Mouse (Mus musculus) C2C12 (cell line): Measurements from ENCODE around the gene Tnfaip8l1. TPM values are rescaled to one million over a fixed set of nuclear protein-coding genes. Genes with fewer than 3 reads are reported as not detected.

Experiments used
- H3K27me3 ChIP-seq: one replicate; pipeline ENCODE4 v1.6.1; 2011; ENCODE audit not compliant: control insufficient read depth, insufficient read depth, insufficient read length
- H3K36me3 ChIP-seq: one replicate; pipeline ENCODE4 v1.6.1; 2011; ENCODE audit not compliant: control insufficient read depth, insufficient read depth
- H3K4me3 ChIP-seq: one replicate; pipeline ENCODE4 v1.5.1; 2011; ENCODE audit warnings: mild to moderate bottlenecking, control low read depth; ENCODE audit not compliant: poor library complexity, insufficient read depth, severe bottlenecking
- H3K79me2 ChIP-seq: one replicate; pipeline ENCODE4 v1.6.1; 2011; ENCODE audit not compliant: control insufficient read depth, insufficient read depth
- H3K79me3 ChIP-seq: one replicate; pipeline ENCODE4 v1.6.1; 2011; ENCODE audit warnings: low read depth, control low read depth
- H3ac ChIP-seq: one replicate; pipeline ENCODE3; 2011; ENCODE audit warnings: low read depth; ENCODE audit not compliant: control insufficient read depth, insufficient read length
- CEBPB ChIP-seq: IDR thresholded peaks from one replicate; pipeline ENCODE4 v1.6.1; 2011; ENCODE audit warnings: low read depth, mild to moderate bottlenecking, control low read depth, moderate library complexity
- CTCF ChIP-seq: IDR thresholded peaks from one replicate; pipeline ENCODE4 v1.5.1; 2011; ENCODE audit not compliant: control insufficient read depth, insufficient read depth, insufficient read length
- FOSL1 ChIP-seq: IDR thresholded peaks from one replicate; pipeline ENCODE4 v1.8.0; 2011; ENCODE audit warnings: mild to moderate bottlenecking, low read length; ENCODE audit not compliant: poor library complexity, insufficient read depth, severe bottlenecking
- MAX ChIP-seq: IDR thresholded peaks from one replicate; pipeline ENCODE4 v1.6.1; 2011; ENCODE audit warnings: mild to moderate bottlenecking, control low read depth
- MYOD1 ChIP-seq: IDR thresholded peaks from one replicate; pipeline ENCODE4 v1.6.1; 2011; ENCODE audit warnings: low read depth; ENCODE audit not compliant: control insufficient read depth, insufficient read length
- MYOG ChIP-seq: IDR thresholded peaks from one replicate; pipeline ENCODE4 v1.6.1; 2011; ENCODE audit not compliant: control insufficient read depth, insufficient read length; ENCODE audit errors: extremely low read depth
- USF1 ChIP-seq: IDR thresholded peaks from one replicate; pipeline ENCODE4 v1.6.1; 2011; ENCODE audit warnings: low read depth, mild to moderate bottlenecking, control low read depth, moderate library complexity
- polyA plus RNA-seq: library from polyadenylated mRNA; unstranded; fragments of >200 nt; fragmentation: generic; extraction: Trizol; gene quantifications from one replicate; pipeline ENCODE4 v1.2.1, GENCODE M21; 2012; ENCODE audit warnings: missing spikeins

Tnfaip8l1 gene
- polyA plus RNA-seq, 1 experiment: 2.3 TPM

DNA sequence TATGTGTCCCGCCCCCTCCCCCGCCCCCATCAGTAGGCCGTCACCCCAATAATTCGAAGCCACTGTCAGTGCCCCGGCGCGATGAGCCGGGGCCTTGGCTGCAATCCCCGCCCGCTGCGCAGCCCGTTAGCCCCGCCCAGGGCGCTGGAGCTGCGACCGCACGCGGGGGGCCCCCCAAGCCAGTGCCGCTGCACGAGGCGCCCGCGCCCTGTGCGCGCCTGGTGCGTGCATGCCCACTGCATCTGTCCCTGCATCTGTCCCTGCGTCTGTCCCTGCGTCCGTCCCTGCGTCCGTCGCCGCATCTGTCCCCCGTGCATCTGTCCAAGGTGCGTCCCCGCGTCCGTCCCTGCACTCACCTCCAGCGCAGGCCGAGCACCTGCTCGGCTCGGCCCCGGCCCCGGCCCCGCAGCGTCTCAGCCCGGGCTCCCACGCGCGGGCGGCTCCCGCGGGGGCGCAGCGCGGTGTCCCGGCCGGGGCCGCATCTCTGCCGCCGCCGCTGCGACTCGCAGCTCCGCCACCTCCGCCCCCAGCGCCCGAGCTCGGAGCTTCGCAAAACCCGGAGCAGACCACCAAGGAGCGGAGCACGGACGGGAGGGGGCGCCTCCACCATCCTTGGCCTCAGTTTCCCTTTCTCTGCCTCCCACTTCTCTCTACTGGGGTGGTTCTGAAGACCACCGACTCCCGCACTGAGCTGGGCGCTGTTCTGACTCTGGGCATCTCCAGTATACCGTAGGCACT, 22.2 kb upstream of the Tnfaip8l1 start, which contains the start of gene Sema6b:
Gene Sema6b (minus strand): TSS at position 486 of the 738 bp plus-strand sequence.
- H3K27me3 ChIP-seq: peaks cover 74% of the 10 kb centered on the region
- no peak within 1 kb of the TSS for H3K4me3 ChIP-seq
- TF ChIP-seq USF1: no peak
- TF ChIP-seq MYOG: no peak
- no peak for TF ChIP-seq CTCF
- no peak for TF ChIP-seq MYOD1
- no peak for TF ChIP-seq FOSL1
- no peak for TF ChIP-seq MAX
- TF ChIP-seq CEBPB: no peak
- H3ac ChIP-seq: peak within 1 kb of the TSS; percentile 36
- H3K79me2 ChIP-seq: no peaks in the 10 kb centered on the region
- no peaks in the 10 kb centered on the region for H3K36me3 ChIP-seq
- no peaks in the 10 kb centered on the region for H3K79me3 ChIP-seq

GRCm38 (mm10) chr17:56141702-56142605, 20.3 kb upstream of the Tnfaip8l1 start:
- Histone ChIP-seq H3K4me3 (no peak overlapping the region), H3K27me3 (peaks cover 91% of the 10 kb centered on the region), H3K79me2 (no peaks in the 10 kb centered on the region), H3K79me3 (no peaks in the 10 kb centered on the region), H3K36me3 (no peaks in the 10 kb centered on the region), H3ac (no peak overlapping the region)
- no peak for TF ChIP-seq FOSL1
- no peak for TF ChIP-seq CEBPB
- TF ChIP-seq USF1: no peak
- TF ChIP-seq CTCF: no peak
- no peak for TF ChIP-seq MYOD1
- TF ChIP-seq MYOG: no peak
- TF ChIP-seq MAX: no peak

GRCm38 (mm10) chr17:56144546-56144945, 17.7 kb upstream of the Tnfaip8l1 start:
- H3ac ChIP-seq: no peak overlapping the region
- H3K36me3 ChIP-seq: no peaks in the 10 kb centered on the region
- H3K79me2 ChIP-seq: no peaks in the 10 kb centered on the region
- no peaks in the 10 kb centered on the region for H3K79me3 ChIP-seq
- H3K27me3 ChIP-seq: peaks cover 96% of the 10 kb centered on the region
- H3K4me3 ChIP-seq: no peak overlapping the region
- TF ChIP-seq MYOD1: no peak
- TF ChIP-seq USF1: no peak
- no peak for TF ChIP-seq FOSL1
- TF ChIP-seq MYOG: no peak
- no peak for TF ChIP-seq CEBPB
- no peak for TF ChIP-seq MAX
- TF ChIP-seq CTCF: no peak

DNA sequence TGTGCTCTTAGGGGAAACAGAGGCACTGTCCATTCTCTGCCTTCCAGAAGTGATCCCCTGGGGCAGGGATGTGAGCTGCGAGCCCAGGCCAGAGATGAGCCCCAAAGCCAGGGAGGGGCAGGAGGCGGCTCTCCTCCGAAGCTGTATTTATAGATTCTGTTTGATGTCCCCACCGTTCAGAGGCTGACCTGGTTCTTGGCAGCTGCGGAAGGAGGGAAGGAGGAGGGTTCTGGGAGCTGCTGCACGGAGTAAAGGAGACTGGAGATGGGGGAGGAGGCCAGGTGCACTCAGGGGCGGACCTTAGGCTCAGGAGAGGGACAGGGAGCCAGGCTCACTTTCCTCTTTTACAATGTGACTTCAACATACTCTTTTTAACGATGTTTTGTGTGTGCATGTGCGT, 16.1 kb upstream of the Tnfaip8l1 start:
- Histone ChIP-seq H3ac (no peak overlapping the region), H3K36me3 (no peaks in the 10 kb centered on the region), H3K27me3 (peaks cover 91% of the 10 kb centered on the region), H3K79me2 (no peaks in the 10 kb centered on the region), H3K4me3 (no peak overlapping the region), H3K79me3 (no peaks in the 10 kb centered on the region)
- TF ChIP-seq MAX (no peak), CEBPB (no peak), CTCF (no peak)

- Histone ChIP-seq H3ac (no peak overlapping the region), H3K79me2 (no peaks in the 10 kb centered on the region), H3K36me3 (no peaks in the 10 kb centered on the region), H3K27me3 (peaks cover 80% of the 10 kb centered on the region), H3K79me3 (no peaks in the 10 kb centered on the region), H3K4me3 (no peak overlapping the region)
- TF ChIP-seq MAX: no peak
Measured at GRCm38 (mm10) chr17:56147420-56147819, 14.9 kb upstream of the Tnfaip8l1 start.

DNA sequence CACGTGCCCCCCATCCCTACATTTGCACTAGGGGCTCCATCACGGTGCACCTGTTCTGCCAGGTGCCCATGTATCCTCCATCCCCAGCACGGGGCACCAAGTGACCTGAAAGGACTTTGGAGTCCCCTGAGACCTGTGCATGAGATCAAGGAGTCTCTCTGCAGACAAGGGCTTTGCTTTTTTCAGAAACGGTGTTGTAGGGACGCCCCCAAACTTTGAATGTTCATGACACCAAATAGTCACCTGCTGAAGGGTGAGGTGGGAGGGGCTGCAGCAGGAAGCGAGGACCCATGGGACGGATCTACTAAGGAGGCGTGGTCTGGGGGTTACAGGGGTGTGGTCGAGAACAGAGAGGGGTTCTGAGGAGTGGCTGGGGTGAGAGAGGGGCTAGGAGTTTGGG, 14.0 kb upstream of the Tnfaip8l1 start:
- peaks cover 77% of the 10 kb centered on the region for H3K27me3 ChIP-seq

More for the DNA sequence above, 14.0 kb upstream of the Tnfaip8l1 start:
- no peak overlapping the region for H3ac ChIP-seq
- no peaks in the 10 kb centered on the region for H3K36me3 ChIP-seq
- TF ChIP-seq MAX (no peak), CEBPB (no peak), MYOD1 (no peak), FOSL1 (no peak), MYOG (no peak), USF1 (no peak), CTCF (no peak)
- no peak overlapping the region for H3K4me3 ChIP-seq
- H3K79me3 ChIP-seq: no peaks in the 10 kb centered on the region
- H3K79me2 ChIP-seq: no peaks in the 10 kb centered on the region
